Mouse (Mus musculus) forebrain, embryonic 11.5 days (tissue): ENCODE data around the gene 1700093K21Rik. TPM values are rescaled to one million over a fixed set of nuclear protein-coding genes. Genes with fewer than 3 reads are reported as not detected.

Experiments used
- ATAC-seq: fragments of 200-750 bp; cut with Nextera tagmentation; replicated peaks from 2 replicates; pipeline ENCODE4 v1.8.0; 2017; ENCODE audit warnings: moderate TSS enrichment; ENCODE audit not compliant: low FRiP score
- DNase-seq: peaks from one replicate; pipeline ENCODE4 v3.0.0-alpha.2; 2017; ENCODE audit warnings: low spot score
- H3K27ac ChIP-seq: fragments of 300-500 bp; sonication (generic); 2 replicates; pipeline ENCODE4 v1.5.1; 2014; ENCODE audit warnings: low read depth, low read length
- H3K27me3 ChIP-seq: fragments of 300-500 bp; sonication (generic); 2 replicates; pipeline ENCODE4 v1.6.1; 2014; ENCODE audit warnings: mild to moderate bottlenecking, low read length, mixed read lengths; ENCODE audit not compliant: control insufficient read depth, insufficient read depth
- H3K36me3 ChIP-seq: fragments of 300-500 bp; sonication (generic); 2 replicates; pipeline ENCODE4 v1.6.1; 2014; ENCODE audit warnings: mild to moderate bottlenecking, low read length, moderate library complexity, mixed read lengths; ENCODE audit not compliant: control insufficient read depth, insufficient read depth
- H3K4me1 ChIP-seq: fragments of 300-500 bp; sonication (generic); replicated peaks from 2 replicates; pipeline ENCODE4 v1.6.1; 2014; ENCODE audit warnings: low read length, mixed read lengths; ENCODE audit not compliant: control insufficient read depth, insufficient read depth
- H3K4me2 ChIP-seq: fragments of 300-500 bp; sonication (generic); 2 replicates; pipeline ENCODE4 v1.6.1; 2014; ENCODE audit warnings: low read depth, mild to moderate bottlenecking, low read length, moderate library complexity, mixed read lengths; ENCODE audit not compliant: severe bottlenecking
- H3K4me3 ChIP-seq: fragments of 300-500 bp; sonication (generic); 2 replicates; pipeline ENCODE4 v1.5.1; 2014; ENCODE audit warnings: low read depth, low read length
- H3K9ac ChIP-seq: fragments of 300-500 bp; sonication (generic); 2 replicates; pipeline ENCODE4 v1.6.1; 2014; ENCODE audit warnings: low read length
- H3K9me3 ChIP-seq: fragments of 300-500 bp; sonication (generic); 2 replicates; pipeline ENCODE4 v1.6.1; 2016; ENCODE audit warnings: low read length, mixed read lengths; ENCODE audit not compliant: control insufficient read depth
- WGBS: fragments of 180-500 bp; shearing (Covaris S2); extraction: QIAGEN DNeasy Blood & Tissue Kit; methylation state at CpG from one replicate; pipeline ENCODE4 v1.1.7; 2014; 5-methylcytosine and 5-hydroxymethylcytosine counted together
- polyA plus RNA-seq: library from polyadenylated mRNA; unstranded; fragments of >200 nt; fragmentation: Nextera tagmentation; extraction: Ambion mirVana; gene quantifications from 2 replicates; pipeline ENCODE4 v1.2.1, GENCODE M21; 2014

The 1700093K21Rik gene
- polyA plus RNA-seq, 1 experiment from 2014 or later, result not detected

DNA sequence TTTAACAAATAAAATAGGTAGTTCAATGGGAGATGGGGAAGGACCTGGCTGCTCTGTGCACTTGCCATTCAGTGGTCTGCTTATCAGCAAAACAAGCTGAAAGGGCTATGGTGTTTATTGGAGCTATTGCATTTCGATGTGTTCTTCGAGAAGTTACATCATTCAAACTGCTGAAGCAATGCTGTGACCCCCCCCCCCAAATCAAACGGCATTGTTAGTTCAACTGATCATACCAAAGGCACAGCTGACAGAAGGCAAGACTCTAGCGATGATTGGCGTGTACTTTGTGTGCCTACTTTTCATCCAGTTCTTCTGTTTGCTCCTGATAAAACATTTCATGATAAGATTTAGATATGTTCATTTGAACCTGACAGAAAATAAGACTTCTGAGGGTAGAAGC is 22.3 kb downstream of the 1700093K21Rik start:
- Histone ChIP-seq H3K9ac (peak overlapping the region; percentile 52), H3K27me3 (no peaks in the 10 kb centered on the region), H3K9me3 (no peaks in the 10 kb centered on the region), H3K4me3 (peak overlapping the region; percentile 73), H3K4me2 (peak overlapping the region; percentile 57), H3K27ac (peak overlapping the region; percentile 85), H3K4me1 (peaks cover 3% of the 10 kb centered on the region; the same call in 1 of the 2 replicates), H3K36me3 (peaks cover 4% of the 10 kb centered on the region; the same call in 1 of the 2 replicates)
- ATAC-seq, result no peak
- DNase-seq, result peak; percentile 55
- WGBS, result 61% methylated on average over 5 of the region's 5 CpGs

DNA sequence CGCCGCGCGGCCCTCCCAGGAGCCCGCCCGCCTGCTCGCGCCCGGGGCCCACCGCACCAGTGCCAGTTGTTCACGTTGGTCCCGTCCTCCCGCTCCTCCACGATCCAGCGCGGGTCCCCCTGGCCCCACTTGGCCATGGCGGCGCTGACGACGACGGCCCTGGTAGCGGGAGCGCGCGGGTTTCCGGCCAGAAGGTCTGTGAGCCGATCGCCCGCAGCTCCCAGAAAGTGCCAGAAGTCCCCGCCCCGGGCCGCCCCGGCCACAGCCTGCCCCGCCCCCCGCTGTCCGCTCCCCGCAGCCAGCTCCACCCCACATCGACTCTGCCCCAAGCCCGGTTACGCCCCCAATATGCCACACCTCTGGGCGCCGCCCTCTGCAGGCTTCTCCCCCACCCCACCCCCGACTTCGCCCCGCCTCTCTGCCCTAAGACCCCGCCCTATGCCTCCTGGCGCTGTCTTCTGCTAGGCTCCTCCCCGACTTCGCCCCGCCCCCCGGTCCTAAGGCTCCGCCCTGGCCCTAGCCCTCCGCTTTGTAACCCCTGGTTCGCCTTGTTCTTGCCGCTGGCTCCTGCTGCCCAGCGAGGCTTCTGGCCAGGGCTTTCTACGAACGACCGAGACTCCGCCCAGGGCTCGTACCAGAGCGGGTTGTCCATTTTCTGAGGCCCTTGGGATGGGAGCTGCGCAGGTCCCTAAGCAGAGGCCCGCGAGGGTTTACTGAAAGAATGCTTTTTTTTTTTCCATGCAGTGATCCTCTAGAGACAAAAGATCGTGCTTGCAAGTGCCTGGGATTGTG is 23.0 kb downstream of the 1700093K21Rik start, which contains the start of gene Ahsa2:
Gene Ahsa2 (minus strand): TSS at position 313 of the 792 bp plus-strand sequence.
- WGBS, result under 1% methylated on average over 45 of the region's 66 CpGs
- peak; percentile 95 for ATAC-seq
- H3K4me2 ChIP-seq, result peak within 1 kb of the TSS; percentile 74
- H3K27ac ChIP-seq, result peak within 1 kb of the TSS; percentile 93
- no peaks in the 10 kb centered on the region for H3K27me3 ChIP-seq
- peak within 1 kb of the TSS; percentile 73 for H3K4me3 ChIP-seq
- DNase-seq, result peak; percentile 99
- peaks cover 4% of the 10 kb centered on the region; the same call in 1 of the 2 replicates for H3K36me3 ChIP-seq
- H3K9ac ChIP-seq, result peak within 1 kb of the TSS; percentile 93
- H3K9me3 ChIP-seq, result no peaks in the 10 kb centered on the region
- peaks cover 3% of the 10 kb centered on the region; the same call in 1 of the 2 replicates for H3K4me1 ChIP-seq

DNA sequence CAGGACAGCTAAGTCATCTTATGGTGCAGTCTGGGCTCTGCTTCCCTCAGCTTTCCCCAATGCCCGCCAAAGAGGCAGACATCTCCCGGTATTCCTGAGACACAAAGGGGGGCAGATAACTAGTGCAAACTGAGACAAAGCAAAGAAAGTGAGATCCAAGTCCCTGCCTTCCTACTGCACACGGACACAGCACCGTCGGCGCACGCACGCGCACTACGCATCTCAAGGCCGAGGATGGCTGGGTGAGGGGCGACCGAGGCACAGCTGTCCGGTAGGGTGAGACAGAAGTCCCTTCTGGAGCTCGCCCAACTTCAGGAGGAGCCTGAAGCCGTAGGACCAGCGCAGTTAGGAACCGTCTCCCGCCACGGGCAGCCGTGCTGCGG is 23.6 kb downstream of the 1700093K21Rik start:
- peak overlapping the region; percentile 93 for H3K27ac ChIP-seq
- under 1% methylated on average over 22 of the region's 22 CpGs for WGBS
- H3K36me3 ChIP-seq, result peaks cover 6% of the 10 kb centered on the region; the same call in 1 of the 2 replicates
- peak overlapping the region; percentile 73 for H3K4me3 ChIP-seq
- DNase-seq, result peak; percentile 88
- H3K27me3 ChIP-seq, result no peaks in the 10 kb centered on the region
- H3K9me3 ChIP-seq, result no peaks in the 10 kb centered on the region
- peak overlapping the region; percentile 93 for H3K9ac ChIP-seq
- H3K4me1 ChIP-seq, result peaks cover 3% of the 10 kb centered on the region; the same call in 1 of the 2 replicates
- H3K4me2 ChIP-seq, result peak overlapping the region; percentile 74
- peak; percentile 88 for ATAC-seq

DNA sequence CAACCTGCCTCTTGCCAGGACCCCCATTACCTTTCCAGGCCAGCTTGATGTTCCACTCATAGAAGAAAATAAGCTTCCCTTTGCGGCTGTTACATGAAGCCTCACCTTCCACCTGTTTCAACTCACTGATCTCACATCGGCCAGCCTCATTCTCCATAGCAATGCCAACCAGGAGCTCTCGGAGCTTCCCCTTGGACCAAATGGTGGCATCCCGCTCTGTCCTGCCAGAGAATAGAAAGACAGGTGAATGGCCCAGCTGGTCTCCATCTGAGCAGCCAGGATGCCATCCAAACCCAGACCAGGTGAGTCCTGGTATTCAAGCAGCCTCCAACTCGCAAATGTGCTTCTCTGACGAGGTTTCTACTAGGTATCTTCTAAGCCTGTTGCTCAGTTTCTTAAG is 24.3 kb downstream of the 1700093K21Rik start:
- Histone ChIP-seq H3K9me3 (no peaks in the 10 kb centered on the region), H3K4me1 (peaks cover 3% of the 10 kb centered on the region; the same call in 1 of the 2 replicates), H3K36me3 (peaks cover 9% of the 10 kb centered on the region; the same call in 1 of the 2 replicates), H3K27me3 (no peaks in the 10 kb centered on the region), H3K9ac (peak overlapping the region; percentile 93), H3K27ac (no peak overlapping the region), H3K4me3 (peak overlapping the region; percentile 73), H3K4me2 (peak overlapping the region; percentile 74)
- no peak for ATAC-seq
- WGBS, result 54% methylated on average over 6 of the region's 6 CpGs
- no peak for DNase-seq

DNA sequence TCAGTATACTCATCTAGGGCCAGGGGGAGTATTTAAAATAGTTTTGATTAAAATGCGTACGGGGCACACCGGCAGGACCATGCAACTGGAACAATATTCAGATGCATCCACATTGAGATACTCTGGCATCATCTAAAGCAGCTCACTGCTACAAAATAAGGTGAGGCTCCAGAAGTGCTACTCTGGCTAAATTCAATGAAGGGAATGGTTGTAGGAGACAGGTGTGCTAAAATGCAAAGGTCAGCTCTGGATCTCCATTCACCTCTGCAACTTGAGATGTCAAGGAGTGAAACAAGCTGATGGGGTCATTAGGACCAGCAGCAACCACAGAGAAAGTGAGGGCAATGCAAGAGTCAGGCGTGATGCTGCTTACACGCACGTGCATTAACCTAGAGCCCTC is 25.7 kb downstream of the 1700093K21Rik start:
- H3K27me3 ChIP-seq, result no peaks in the 10 kb centered on the region
- peaks cover 13% of the 10 kb centered on the region; the same call in 1 of the 2 replicates for H3K36me3 ChIP-seq
- H3K9ac ChIP-seq, result no peak overlapping the region
- H3K4me3 ChIP-seq, result no peak overlapping the region
- no peaks in the 10 kb centered on the region for H3K9me3 ChIP-seq
- DNase-seq (no peak), ATAC-seq (no peak)
- H3K4me1 ChIP-seq, result peaks cover 3% of the 10 kb centered on the region; the same call in 1 of the 2 replicates
- H3K27ac ChIP-seq, result no peak overlapping the region
- 96% methylated on average over 6 of the region's 6 CpGs for WGBS
- no peak overlapping the region for H3K4me2 ChIP-seq

DNA sequence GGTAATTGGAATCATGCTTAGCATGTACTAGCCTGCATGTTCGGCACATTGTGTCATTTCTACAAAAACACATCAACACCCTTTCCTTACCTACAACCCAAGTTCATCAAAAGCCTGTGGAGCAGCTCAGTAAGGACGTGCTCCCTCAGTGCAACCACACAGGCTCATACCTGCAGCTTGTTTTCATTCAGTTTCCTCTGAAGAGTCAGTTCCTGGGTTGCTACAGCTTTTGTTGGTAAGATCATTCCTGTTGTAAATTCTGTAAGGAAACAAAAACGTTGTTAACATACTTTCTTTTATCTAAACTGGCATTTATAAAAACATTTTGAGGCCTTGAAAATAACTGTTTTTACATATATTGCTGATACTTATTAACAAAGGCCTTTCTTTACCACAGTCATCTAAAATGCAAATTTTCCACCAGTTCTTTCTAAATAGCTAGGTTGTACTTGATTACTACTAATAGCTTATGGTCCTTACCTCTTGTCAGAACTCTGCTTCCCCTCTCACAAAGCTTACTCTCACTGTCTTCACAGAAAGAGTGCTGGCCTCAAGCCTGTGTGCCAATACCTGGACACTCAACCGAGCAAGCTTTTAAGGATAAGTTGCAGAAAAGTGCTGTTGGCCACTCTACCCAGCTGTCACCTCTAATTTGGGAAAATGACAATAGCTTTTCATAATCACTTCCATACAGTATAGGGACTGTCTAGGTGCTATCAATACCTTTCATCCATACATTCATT is 28.7 kb downstream of the 1700093K21Rik start:
- no peaks in the 10 kb centered on the region for H3K9me3 ChIP-seq

DNA sequence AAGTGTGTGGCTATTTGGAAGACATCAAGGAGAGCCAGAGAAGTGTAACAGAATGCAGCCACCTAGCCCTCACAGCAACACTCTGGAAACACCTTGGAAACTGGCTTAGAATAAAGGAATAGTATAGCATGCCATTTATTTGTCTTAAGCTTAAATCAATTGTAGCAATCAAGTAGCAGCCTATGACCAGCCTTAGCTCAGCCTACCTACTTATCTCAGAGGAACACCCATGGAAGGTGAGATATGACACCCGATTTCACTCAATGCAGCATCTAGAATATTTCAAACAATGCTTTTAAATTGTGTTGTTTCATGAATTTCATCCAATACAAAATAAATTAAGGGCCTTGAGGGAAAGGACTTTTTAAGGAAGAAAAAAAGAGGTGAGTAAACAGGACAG is 31.0 kb downstream of the 1700093K21Rik start:
- 95% methylated on average over 1 of the region's 1 CpGs for WGBS
- no peaks in the 10 kb centered on the region for H3K27me3 ChIP-seq
- H3K27ac ChIP-seq, result no peak overlapping the region
- ATAC-seq (no peak), DNase-seq (no peak)
- no peaks in the 10 kb centered on the region for H3K4me1 ChIP-seq
- no peak overlapping the region for H3K9ac ChIP-seq
- no peaks in the 10 kb centered on the region for H3K9me3 ChIP-seq
- no peak overlapping the region for H3K4me2 ChIP-seq
- H3K36me3 ChIP-seq, result peaks cover 22% of the 10 kb centered on the region; the same call in 1 of the 2 replicates
- H3K4me3 ChIP-seq, result no peak overlapping the region

More for the DNA sequence above, 28.7 kb downstream of the 1700093K21Rik start:
- no peak overlapping the region for H3K27ac ChIP-seq
- ATAC-seq (no peak), DNase-seq (no peak)
- H3K9ac ChIP-seq, result no peak overlapping the region
- H3K27me3 ChIP-seq, result no peaks in the 10 kb centered on the region
- peaks cover 3% of the 10 kb centered on the region; the same call in 1 of the 2 replicates for H3K4me1 ChIP-seq
- WGBS, result 90% methylated on average over 4 of the region's 4 CpGs
- peaks cover 18% of the 10 kb centered on the region; the same call in 1 of the 2 replicates for H3K36me3 ChIP-seq
- H3K4me2 ChIP-seq, result no peak overlapping the region
- no peak overlapping the region for H3K4me3 ChIP-seq
